In the genomic region with DNA sequence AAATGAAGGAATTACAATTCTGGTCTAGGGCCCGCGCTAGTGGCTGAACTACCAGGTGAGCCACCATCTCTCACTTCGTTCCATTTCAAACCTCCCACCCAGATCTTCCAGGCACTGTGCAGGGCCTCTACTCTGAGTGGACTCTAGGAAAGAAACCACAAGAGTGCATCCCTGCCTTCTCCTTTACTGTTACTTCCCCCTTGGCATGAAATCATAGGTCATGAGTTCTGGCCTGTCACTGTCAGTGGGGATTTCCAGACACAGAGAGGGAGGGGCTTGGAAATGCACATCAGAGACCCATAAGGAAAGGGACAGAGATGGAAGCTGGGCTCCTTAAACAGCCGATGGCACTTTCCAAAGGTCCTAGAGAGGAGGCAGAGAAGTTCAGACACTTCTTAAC, we compare ENCODE assay signal across 19 mouse cellular contexts. TPM values are rescaled to one million over a fixed set of nuclear protein-coding genes. Genes with fewer than 3 reads are reported as not detected.
DNase-seq lines count a peak whose midpoint lies in the region; ATAC-seq lines count a peak whose summit lies in the region.
"Had no signal": no experiment of that assay in that cellular context is flagged by ENCODE, and none has a peak within 500 bp of the region (broad histone marks: within the 10 kb centered on the region; RNA-seq: fewer than 3 reads in every experiment).

No protein-coding gene starts in this region.

- peaks cover 20% of the 10 kb centered on the region for H3K4me1 ChIP-seq in liver, embryonic 11.5 days (replicated peaks; ENCODE audit: control insufficient read depth, insufficient read depth, low read length)
- peaks cover 47% of the 10 kb centered on the region for H3K4me1 ChIP-seq in liver, embryonic 13.5 days (replicated peaks)

- no peak overlapping the region for H3K4me2 ChIP-seq in liver, embryonic 11.5 days
- no peak overlapping the region for H3K4me2 ChIP-seq in liver, embryonic 13.5 days
- H3K4me2 ChIP-seq: neural tube, embryonic 12.5 days had no signal

- H3K36me3 ChIP-seq in liver, embryonic 11.5 days (ENCODE audit: control insufficient read depth, insufficient read depth, low read length), result peaks cover 10% of the 10 kb centered on the region; the same call in 1 of the 2 replicates
- H3K36me3 ChIP-seq in liver, embryonic 13.5 days, result peaks cover 17% of the 10 kb centered on the region

- no peak for ATAC-seq in liver, embryonic 11.5 days (replicated peaks; ENCODE audit: low FRiP score)
- no peak for ATAC-seq in liver, embryonic 13.5 days (ENCODE audit: low read depth)
- no peak for ATAC-seq in activated CD4-positive, CD25-positive, alpha-beta regulatory T cell, adult 4 months

- H3K4me3 ChIP-seq in liver, embryonic 11.5 days (ENCODE audit: low read depth, low read length), result no peak overlapping the region
- no peak overlapping the region for H3K4me3 ChIP-seq in liver, embryonic 13.5 days (replicated peaks)
- H3K4me3 ChIP-seq: heart, adult 2 months; hindbrain, embryonic 10.5 days; layer of hippocampus, adult 2 months; neural tube, embryonic 12.5 days had no signal

- 0 out of 2 replicates have a peak overlapping the region, but pooled peaks have one; percentile 19 for H3K27ac ChIP-seq in liver, embryonic 11.5 days (ENCODE audit: low read depth, low read length)
- peak overlapping the region; percentile 94 for H3K27ac ChIP-seq in liver, embryonic 13.5 days
- H3K27ac ChIP-seq: heart, adult 2 months; hindbrain, embryonic 10.5 days; layer of hippocampus, adult 2 months; neural tube, embryonic 12.5 days; stomach, postnatal 0 days had no signal

- DNase-seq in liver, embryonic 11.5 days (ENCODE audit: low spot score), result no peak
- no peak for DNase-seq in liver
- DNase-seq in Muller cell, postnatal 12 days (ENCODE audit: inconsistent ontology term), result peak; percentile 16
- no peak for DNase-seq in liver, embryonic 13.5 days
- peak; percentile 29 for DNase-seq in naive thymus-derived CD4-positive, alpha-beta T cell, adult 2 months (ENCODE audit: low read depth)
- DNase-seq in left cerebral cortex, adult 8-10 months (ENCODE audit: low spot score in 2 of 2), result no peak
- DNase-seq: adrenal gland, postnatal 25 days; cerebellum, adult 18-20 months; heart, adult 2 months; kidney, adult 2 months; kidney, postnatal 14 days; layer of hippocampus, postnatal 36 days; lung, postnatal 10 days; right cerebral cortex, postnatal 14 days had no signal

- no peaks in the 10 kb centered on the region for H3K27me3 ChIP-seq in liver, embryonic 11.5 days (replicated peaks; ENCODE audit: control insufficient read depth, insufficient read depth, low read length)
- no peaks in the 10 kb centered on the region for H3K27me3 ChIP-seq in liver, embryonic 13.5 days
- H3K27me3 ChIP-seq: neural tube, embryonic 12.5 days had no signal

- WGBS in liver, embryonic 11.5 days, result 78% methylated on average over 4 of the region's 4 CpGs
- WGBS in liver, embryonic 13.5 days (ENCODE audit: insufficient replicate concordance), result 79% methylated on average over 4 of the region's 4 CpGs

- H3K9ac ChIP-seq in liver, embryonic 11.5 days (ENCODE audit: low read depth, low read length), result no peak overlapping the region
- H3K9ac ChIP-seq in liver, embryonic 13.5 days, result no peak overlapping the region
- H3K9ac ChIP-seq: neural tube, embryonic 12.5 days had no signal

- H3K9me3 ChIP-seq in liver, embryonic 11.5 days (ENCODE audit: control insufficient read depth, low read length), result no peaks in the 10 kb centered on the region
- H3K9me3 ChIP-seq in liver, embryonic 13.5 days (replicated peaks), result no peaks in the 10 kb centered on the region
- H3K9me3 ChIP-seq: hindbrain, embryonic 10.5 days; neural tube, embryonic 12.5 days had no signal

RNA-seq across cellular contexts. Expression of gene Atp6v0c, which starts 2.2 kb away (rescaled TPM):
- polyA plus RNA-seq in liver, embryonic 11.5 days (2014; fragmentation: Nextera tagmentation; extraction: Ambion mirVana), result 476 and 499 TPM in 2 replicates
- polyA plus RNA-seq in liver, embryonic 13.5 days (2015; fragmentation: Nextera tagmentation; extraction: Ambion mirVana), result 348 and 367 TPM in 2 replicates
- 100 to 1,000 TPM; 152 to 192 TPM for polyA plus RNA-seq in activated CD4-positive, CD25-positive, alpha-beta regulatory T cell, adult 4 months (2017; shearing (Covaris generic))
- total RNA-seq in left cerebral cortex, adult 8-10 months (2022), result 1,000 to 10,000 TPM; 1,111 to 1,205 (median 1,168) TPM

RNA-seq across cellular contexts. Expression of gene Amdhd2, which starts 8.2 kb away (rescaled TPM):
- polyA plus RNA-seq in liver, embryonic 11.5 days (2014; fragmentation: Nextera tagmentation; extraction: Ambion mirVana), result 30.5 and 35.2 TPM in 2 replicates
- polyA plus RNA-seq in liver, embryonic 13.5 days (2015; fragmentation: Nextera tagmentation; extraction: Ambion mirVana), result 18.6 and 20.8 TPM in 2 replicates
- polyA plus RNA-seq in activated CD4-positive, CD25-positive, alpha-beta regulatory T cell, adult 4 months (2017; shearing (Covaris generic)), result 10 to 100 TPM; 23.1 to 34.5 TPM
- total RNA-seq in left cerebral cortex, adult 8-10 months (2022), result 10 to 100 TPM; 34.8 to 48.2 (median 40.3) TPM

RNA-seq across cellular contexts. Expression of gene Pdpk1, which starts 21.0 kb away (rescaled TPM):
- polyA plus RNA-seq in liver, embryonic 11.5 days (2014; fragmentation: Nextera tagmentation; extraction: Ambion mirVana), result 31.8 and 37.0 TPM in 2 replicates
- 26.8 and 34.0 TPM in 2 replicates for polyA plus RNA-seq in liver, embryonic 13.5 days (2015; fragmentation: Nextera tagmentation; extraction: Ambion mirVana)
- polyA plus RNA-seq in activated CD4-positive, CD25-positive, alpha-beta regulatory T cell, adult 4 months (2017; shearing (Covaris generic)), result 10 to 100 TPM; 43.3 to 47.7 TPM
- 100 to 1,000 TPM; 105 to 133 (median 122) TPM for total RNA-seq in left cerebral cortex, adult 8-10 months (2022)

RNA-seq across cellular contexts. Expression of gene Tbc1d24, which starts 33.6 kb away (rescaled TPM):
- polyA plus RNA-seq in liver, embryonic 11.5 days (2014; fragmentation: Nextera tagmentation; extraction: Ambion mirVana), result 13.3 and 14.5 TPM in 2 replicates
- polyA plus RNA-seq in liver, embryonic 13.5 days (2015; fragmentation: Nextera tagmentation; extraction: Ambion mirVana), result 6.9 and 7.5 TPM in 2 replicates
- under 1 TPM; 0.45 to 0.60 TPM for polyA plus RNA-seq in activated CD4-positive, CD25-positive, alpha-beta regulatory T cell, adult 4 months (2017; shearing (Covaris generic))
- 10 to 100 TPM; 59.5 to 65.9 (median 63.6) TPM for total RNA-seq in left cerebral cortex, adult 8-10 months (2022)

RNA-seq across cellular contexts. Expression of gene Ntn3, which starts 37.6 kb away (rescaled TPM):
- 2.3 and 2.7 TPM in 2 replicates for polyA plus RNA-seq in liver, embryonic 11.5 days (2014; fragmentation: Nextera tagmentation; extraction: Ambion mirVana)
- 1.00 and 1.4 TPM in 2 replicates for polyA plus RNA-seq in liver, embryonic 13.5 days (2015; fragmentation: Nextera tagmentation; extraction: Ambion mirVana)
- not detected for polyA plus RNA-seq in activated CD4-positive, CD25-positive, alpha-beta regulatory T cell, adult 4 months (2017; shearing (Covaris generic))
- total RNA-seq in left cerebral cortex, adult 8-10 months (2022), result 10 to 100 TPM in 2 of 4 experiments, 1 to 10 TPM in 2; 9.5 to 10.6 (median 9.9) TPM

Comparison
In these comparisons a context has a peak if more than half of its experiments do, and no peak if none do; other contexts are left out.
1. DNase-seq: peak in Muller cell, postnatal 12 days (single experiment) and naive thymus-derived CD4-positive, alpha-beta T cell, adult 2 months (single experiment); none in liver, embryonic 11.5 days (single experiment), liver (single experiment), liver, embryonic 13.5 days (single experiment) and left cerebral cortex, adult 8-10 months (0 of 2).